Mouse (Mus musculus) embryo, embryonic 10 days (tissue): ENCODE results near the gene Serhl.

Experiments
- DNase-seq: peaks from one replicate; pipeline ENCODE4 v3.0.0-alpha.2; 2015; ENCODE audit warnings: low spot score

Serhl gene

GRCm38 (mm10) chr15:83162001-83162400 is 72.7 kb downstream of the Serhl start:
- DNase-seq: no peak

DNA sequence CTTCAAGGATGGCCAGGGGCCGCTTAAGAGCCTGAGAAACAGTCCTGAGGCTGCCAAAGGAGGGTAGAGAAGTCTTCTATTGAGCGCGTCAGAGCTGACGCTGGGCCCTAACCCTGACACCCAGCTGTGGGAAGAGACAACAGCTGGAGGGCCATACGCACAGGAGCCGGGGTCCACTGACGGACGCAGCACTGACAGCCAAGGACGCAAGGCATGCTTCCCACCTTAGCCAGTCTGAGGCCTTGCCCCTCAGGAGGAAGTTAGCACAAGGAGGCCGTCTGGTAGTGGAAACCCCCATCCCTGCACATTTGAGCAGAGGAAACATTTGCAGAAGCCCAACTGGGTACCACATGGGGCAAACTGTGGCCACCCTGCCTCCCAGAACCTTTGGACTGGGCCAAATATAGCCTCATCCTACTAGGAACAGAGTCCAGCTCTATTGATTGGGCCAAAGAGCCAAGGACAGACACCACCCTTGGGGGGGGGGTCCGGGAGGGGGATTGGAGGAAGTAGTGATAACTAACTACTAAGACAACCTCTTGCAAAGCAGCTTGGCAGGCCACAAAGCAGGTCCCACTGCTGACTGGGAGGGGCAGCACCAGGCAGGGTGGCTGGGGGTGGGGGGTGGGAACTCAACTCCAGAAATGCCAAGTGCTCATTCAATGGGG is 73.6 kb downstream of the Serhl start:
- no peak for DNase-seq

DNA sequence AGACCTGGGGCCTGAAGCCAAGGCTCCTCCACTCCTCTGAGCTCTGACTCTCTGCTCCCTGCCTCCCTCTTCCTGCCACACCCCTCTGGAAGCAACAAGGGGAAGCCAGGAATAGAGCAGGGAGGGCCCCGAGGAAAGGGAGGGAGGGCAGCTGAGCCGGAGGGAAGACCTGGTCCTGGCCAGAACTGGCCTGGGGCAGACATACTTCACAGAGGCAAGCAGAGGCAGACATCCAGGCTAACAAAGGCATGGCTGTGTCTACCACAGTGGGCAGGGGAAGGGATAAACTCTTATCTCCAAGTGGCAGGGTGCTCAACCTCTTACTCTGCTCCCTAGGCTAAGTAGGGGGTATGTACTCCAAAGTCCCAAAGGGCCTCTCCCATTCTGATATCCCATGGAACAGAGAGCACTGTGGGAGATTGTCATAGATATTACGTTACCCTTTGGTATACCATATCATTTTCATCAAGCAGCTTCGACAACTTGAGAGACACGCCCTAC is 75.7 kb downstream of the Serhl start:
- DNase-seq: no peak

- no peak for DNase-seq
These were observed 76.4 kb downstream of the Serhl start for GRCm38 (mm10) chr15:83165526-83166315.
